ENCODE assay signal across 9 mouse cellular contexts in genomic region chrX:56755646-56756045, GRCm38 (mm10). TPM values are rescaled to one million over a fixed set of nuclear protein-coding genes. Genes with fewer than 3 reads are reported as not detected.
A peak's percentile ranks its signal among the peaks of the same experiment; 100 is the strongest.
DNase-seq lines count a peak whose midpoint lies in the region; ATAC-seq lines count a peak whose summit lies in the region.
"Had no signal": no experiment of that assay in that cellular context is flagged by ENCODE, and none has a peak within 500 bp of the region (broad histone marks: within the 10 kb centered on the region; RNA-seq: fewer than 3 reads in every experiment).

No protein-coding gene starts in this region.

- H3K4me1 ChIP-seq in heart, embryonic 10.5 days: no peaks in the 10 kb centered on the region
- H3K4me1 ChIP-seq in forebrain, embryonic 12.5 days: no peaks in the 10 kb centered on the region

- H3K9me3 ChIP-seq in heart, embryonic 10.5 days: no peaks in the 10 kb centered on the region
- H3K9me3 ChIP-seq in forebrain, embryonic 12.5 days: no peaks in the 10 kb centered on the region
- H3K9me3 ChIP-seq: liver, embryonic 15.5 days had no signal

- H3K4me2 ChIP-seq in forebrain, embryonic 12.5 days: no peak overlapping the region

- DNase-seq in heart, adult 11 months: peak; percentile 91
- no peak for DNase-seq in heart, embryonic 10.5 days (ENCODE audit: low spot score)
- DNase-seq in ovary, postnatal 14 days (ENCODE audit: low spot score): peak; percentile 23
- DNase-seq in ovary, postnatal 10 days (ENCODE audit: low spot score): no peak
- DNase-seq in cerebellum, adult 18-20 months: peak; percentile 37 to 40
- peak; percentile 47 for DNase-seq in kidney, postnatal 10 days
- peak; percentile 4 for DNase-seq in right cerebral cortex, postnatal 25 days

- WGBS in heart, embryonic 10.5 days: 46% methylated on average over 2 of the region's 2 CpGs
- 35% methylated on average over 2 of the region's 2 CpGs for WGBS in forebrain, embryonic 12.5 days

- no peak overlapping the region for H3K4me3 ChIP-seq in heart, embryonic 10.5 days
- H3K4me3 ChIP-seq in forebrain, embryonic 12.5 days (replicated peaks): no peak overlapping the region
- H3K4me3 ChIP-seq: liver, embryonic 15.5 days had no signal

- H3K27me3 ChIP-seq in heart, embryonic 10.5 days (ENCODE audit: insufficient read depth, poor library complexity, severe bottlenecking): no peaks in the 10 kb centered on the region
- no peaks in the 10 kb centered on the region for H3K27me3 ChIP-seq in forebrain, embryonic 12.5 days
- H3K27me3 ChIP-seq: liver, embryonic 15.5 days had no signal

- no peak overlapping the region for H3K27ac ChIP-seq in heart, embryonic 10.5 days
- H3K27ac ChIP-seq in forebrain, embryonic 12.5 days: no peak overlapping the region

- ATAC-seq in forebrain, embryonic 12.5 days (ENCODE audit: low FRiP score): no peak

- H3K36me3 ChIP-seq in heart, embryonic 10.5 days: no peaks in the 10 kb centered on the region
- H3K36me3 ChIP-seq in forebrain, embryonic 12.5 days (replicated peaks): no peaks in the 10 kb centered on the region
- H3K36me3 ChIP-seq: liver, embryonic 15.5 days had no signal

- no peak overlapping the region for H3K9ac ChIP-seq in forebrain, embryonic 12.5 days
- H3K9ac ChIP-seq: liver, embryonic 15.5 days had no signal

RNA-seq across cellular contexts. Expression of gene Fhl1, which starts 24.1 kb away (rescaled TPM):
- 107 and 130 TPM in 2 replicates for polyA plus RNA-seq in heart, embryonic 10.5 days (2016; fragmentation: Nextera tagmentation; extraction: Ambion mirVana)
- polyA plus RNA-seq in forebrain, embryonic 12.5 days (2016; fragmentation: Nextera tagmentation; extraction: Ambion mirVana): 101 and 104 TPM in 2 replicates

Comparison
In these comparisons a context has a peak if more than half of its experiments do, and no peak if none do; other contexts are left out.
1. DNase-seq: peak in heart, adult 11 months (single experiment), ovary, postnatal 14 days (single experiment), cerebellum, adult 18-20 months (2 of 2), kidney, postnatal 10 days (single experiment) and right cerebral cortex, postnatal 25 days (single experiment); none in heart, embryonic 10.5 days (single experiment) and ovary, postnatal 10 days (single experiment).